Mouse (Mus musculus) megakaryocyte, embryonic 14.5 days (primary cell): ENCODE results near the gene Slc6a20b. TPM values are rescaled to one million over a fixed set of nuclear protein-coding genes. Genes with fewer than 3 reads are reported as not detected.

Source experiments
- H3K27me3 ChIP-seq: replicated peaks from 2 replicates; pipeline ENCODE3; 2012; ENCODE audit warnings: inconsistent platforms
- H3K36me3 ChIP-seq: replicated peaks from 2 replicates; pipeline ENCODE3; 2012; ENCODE audit warnings: low read length, inconsistent platforms, mixed read lengths
- H3K4me1 ChIP-seq: 2 replicates; pipeline ENCODE4 v1.6.1; 2012; ENCODE audit warnings: inconsistent platforms
- H3K4me3 ChIP-seq: replicated peaks from 2 replicates; pipeline ENCODE3; 2012; ENCODE audit warnings: moderate library complexity, mild to moderate bottlenecking, inconsistent platforms
- H3K9me3 ChIP-seq: 2 replicates; pipeline ENCODE4 v1.6.1; 2012; ENCODE audit warnings: inconsistent platforms
- FLI1 ChIP-seq: IDR thresholded peaks from 2 replicates; pipeline ENCODE4 v1.6.1; 2012; ENCODE audit warnings: low read length, inconsistent platforms, mixed read lengths
- GATA1 ChIP-seq: IDR thresholded peaks from 3 replicates; pipeline ENCODE4 v1.6.1; 2012; ENCODE audit warnings: mixed read lengths, low read length, inconsistent platforms, borderline replicate concordance
- polyA plus RNA-seq: library from polyadenylated mRNA; stranded (reverse); fragments of >175 nt; gene quantifications from 2 replicates; pipeline ENCODE4 v1.2.3, GENCODE M21; 2012; ENCODE audit warnings: low replicate concordance; ENCODE audit not compliant: insufficient read depth

The Slc6a20b gene
- polyA plus RNA-seq, 1 experiment = 1.2 TPM

GRCm38 (mm10) chr9:123638668-123639089, 6.3 kb upstream of the Slc6a20b start:
- TF ChIP-seq FLI1 (no peak), GATA1 (no peak)
- Histone ChIP-seq H3K27me3 (peaks cover 10% of the 10 kb centered on the region), H3K4me1 (peaks cover 10% of the 10 kb centered on the region), H3K4me3 (no peak overlapping the region), H3K36me3 (no peaks in the 10 kb centered on the region), H3K9me3 (peaks cover 4% of the 10 kb centered on the region; the same call in 1 of the 2 replicates)

DNA sequence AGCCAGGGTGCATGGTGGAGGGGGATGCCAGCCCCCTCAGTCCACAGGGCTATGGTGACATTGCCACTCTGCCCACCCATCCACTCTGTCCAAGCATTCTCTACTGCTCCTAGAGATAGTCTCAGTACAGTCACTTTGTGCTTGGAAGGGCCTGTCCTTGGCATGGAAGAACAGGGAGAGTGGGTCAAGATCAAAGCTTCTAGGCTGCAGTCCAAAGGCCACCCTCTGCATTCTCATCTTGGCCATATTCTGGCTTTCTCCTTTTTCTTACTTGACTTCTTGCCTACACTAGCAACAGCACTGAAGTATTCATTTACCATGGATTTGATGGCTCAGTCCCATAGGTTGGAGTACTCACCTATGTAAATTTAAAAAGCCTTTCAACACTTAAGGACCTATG, 5.9 kb upstream of the Slc6a20b start:
- no peak for TF ChIP-seq FLI1
- TF ChIP-seq GATA1 = no peak
- Histone ChIP-seq H3K27me3 (peaks cover 10% of the 10 kb centered on the region), H3K4me1 (peaks cover 10% of the 10 kb centered on the region), H3K9me3 (0 out of 2 replicates have a peak, but pooled peaks cover under 1% of the 10 kb centered on the region), H3K36me3 (no peaks in the 10 kb centered on the region), H3K4me3 (no peak overlapping the region)

DNA sequence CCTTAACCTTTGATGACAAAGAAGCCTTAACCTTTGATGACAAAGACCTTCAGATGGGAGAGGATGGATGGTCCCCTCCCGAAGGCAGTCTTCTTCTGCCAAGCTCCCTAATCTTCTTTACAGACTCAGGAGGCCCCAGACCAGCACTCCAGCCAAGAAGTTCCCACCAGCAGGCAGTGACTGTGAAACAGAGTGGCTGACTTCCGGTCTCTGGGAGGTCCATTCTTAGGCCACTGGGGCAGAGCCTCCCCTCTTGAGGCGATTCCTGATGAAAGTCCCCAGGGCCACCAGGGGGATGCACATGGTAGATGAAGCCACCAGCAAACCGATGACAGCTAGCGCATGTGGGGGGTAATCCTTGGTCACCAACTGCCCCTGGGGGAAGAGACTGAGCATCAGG, 4.4 kb upstream of the Slc6a20b start:
- no peaks in the 10 kb centered on the region for H3K9me3 ChIP-seq
- no peak overlapping the region for H3K4me3 ChIP-seq
- no peaks in the 10 kb centered on the region for H3K36me3 ChIP-seq
- peaks cover 10% of the 10 kb centered on the region for H3K4me1 ChIP-seq
- peaks cover 13% of the 10 kb centered on the region for H3K27me3 ChIP-seq
- TF ChIP-seq GATA1 (no peak), FLI1 (no peak)

DNA sequence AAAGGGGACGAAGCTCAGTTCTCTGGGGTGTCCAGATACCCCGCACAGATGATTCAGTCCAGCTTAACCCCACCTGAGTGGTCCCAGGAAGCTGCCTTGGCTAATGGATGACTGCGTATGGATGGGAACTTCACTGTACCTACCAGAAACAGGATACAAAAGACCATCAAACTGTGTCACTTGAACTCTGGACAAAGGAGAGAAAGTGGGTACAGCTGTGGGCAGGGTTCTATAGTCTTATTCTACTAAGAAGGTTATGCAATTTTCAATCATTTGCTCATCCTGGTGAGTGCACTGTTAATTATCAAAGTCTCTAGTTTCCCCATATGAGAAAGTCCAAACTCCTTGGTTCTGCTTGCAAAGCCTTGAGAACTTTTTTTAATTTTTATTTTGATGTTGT, 628 bp upstream of the Slc6a20b start:
- H3K4me1 ChIP-seq = peaks cover 10% of the 10 kb centered on the region
- peaks cover 24% of the 10 kb centered on the region for H3K27me3 ChIP-seq
- no peaks in the 10 kb centered on the region for H3K36me3 ChIP-seq
- H3K9me3 ChIP-seq = no peaks in the 10 kb centered on the region
- TF ChIP-seq FLI1 (no peak), GATA1 (no peak)
- H3K4me3 ChIP-seq = no peak overlapping the region

GRCm38 (mm10) chr9:123631666-123632065, 699 bp downstream of the Slc6a20b start:
- Histone ChIP-seq H3K9me3 (no peaks in the 10 kb centered on the region), H3K4me1 (peaks cover 10% of the 10 kb centered on the region), H3K36me3 (no peaks in the 10 kb centered on the region), H3K27me3 (peaks cover 22% of the 10 kb centered on the region), H3K4me3 (no peak overlapping the region)
- no peak for TF ChIP-seq GATA1
- no peak for TF ChIP-seq FLI1

DNA sequence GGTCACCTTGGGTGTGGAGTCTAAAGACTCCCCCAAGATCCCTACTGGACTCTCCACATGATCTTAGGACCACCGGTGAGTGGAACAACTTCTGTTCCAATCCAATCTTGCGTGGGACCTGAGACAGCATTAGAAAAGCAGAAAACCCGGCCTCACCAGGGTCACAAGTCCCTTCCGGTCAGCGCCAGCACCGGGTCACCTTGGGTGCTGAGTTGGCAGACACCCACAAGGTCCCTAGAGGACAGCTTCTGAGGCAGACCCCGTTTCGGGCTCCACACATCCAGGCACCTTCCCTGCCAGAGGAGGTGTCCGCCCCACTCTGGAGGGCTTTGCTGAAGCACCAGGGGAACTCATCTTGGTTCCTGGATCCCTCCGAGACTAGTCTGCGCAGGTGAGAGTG, 6.5 kb downstream of the Slc6a20b start:
- Histone ChIP-seq H3K4me1 (peaks cover 6% of the 10 kb centered on the region), H3K4me3 (no peak overlapping the region), H3K27me3 (peaks cover 11% of the 10 kb centered on the region), H3K9me3 (no peaks in the 10 kb centered on the region), H3K36me3 (no peaks in the 10 kb centered on the region)
- no peak for TF ChIP-seq GATA1
- no peak for TF ChIP-seq FLI1

DNA sequence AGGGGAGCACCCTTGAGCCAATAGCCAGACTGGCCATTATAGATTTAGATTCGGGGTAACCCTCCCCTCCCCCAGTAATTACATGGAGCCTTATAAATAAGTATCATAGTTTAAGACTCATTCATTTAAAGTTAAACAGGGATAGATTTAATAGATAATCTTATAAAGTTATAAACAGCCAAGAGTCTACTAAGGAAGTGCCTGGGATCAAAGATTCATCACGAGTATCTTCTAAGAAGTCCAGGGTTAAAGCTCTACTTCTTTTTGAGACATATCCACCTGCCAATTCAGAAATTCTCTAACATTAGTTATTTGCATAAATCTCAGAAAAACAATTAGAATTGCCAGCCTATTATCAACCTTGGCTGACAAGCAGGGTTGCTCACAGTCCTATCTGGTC, 7.6 kb downstream of the Slc6a20b start:
- Histone ChIP-seq H3K9me3 (no peaks in the 10 kb centered on the region), H3K27me3 (peaks cover 8% of the 10 kb centered on the region), H3K4me1 (no peaks in the 10 kb centered on the region), H3K36me3 (no peaks in the 10 kb centered on the region), H3K4me3 (no peak overlapping the region)
- no peak for TF ChIP-seq GATA1
- no peak for TF ChIP-seq FLI1

DNA sequence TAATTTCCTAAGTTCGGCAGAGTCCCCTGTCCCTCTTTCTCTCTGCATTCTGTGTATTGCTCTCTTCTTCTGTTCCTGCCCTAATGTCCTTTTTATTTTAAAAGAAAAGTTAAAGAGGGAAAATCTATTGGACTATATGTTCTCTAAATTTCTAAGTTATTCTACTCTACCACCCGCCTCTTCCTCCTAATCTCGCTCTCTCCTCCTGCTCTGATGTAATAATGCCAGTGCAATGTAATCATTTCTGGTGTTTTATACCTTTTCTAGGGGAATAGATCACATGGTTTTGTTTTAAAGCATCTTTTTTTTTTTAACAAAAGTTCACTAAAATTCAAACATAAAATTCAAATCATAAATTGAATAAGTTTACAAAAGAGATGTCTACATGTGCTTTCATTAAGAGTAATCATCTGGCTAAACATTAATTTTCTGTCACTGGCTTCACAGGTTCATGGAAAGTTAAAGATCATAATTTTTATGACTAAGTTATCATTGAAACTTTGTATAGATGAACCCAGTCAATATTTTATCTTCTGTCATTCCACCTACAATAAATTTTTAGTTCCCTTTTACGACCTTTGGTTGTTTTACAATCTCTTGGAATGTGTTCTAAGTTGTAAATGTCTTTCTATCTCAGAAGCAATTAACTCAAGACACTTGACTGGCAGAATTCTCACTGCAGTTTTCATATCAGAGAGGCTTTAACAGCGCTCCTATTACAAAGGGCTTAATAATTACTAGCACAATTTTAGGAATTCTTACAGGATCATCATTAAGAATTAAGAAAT, 11.9 kb downstream of the Slc6a20b start:
- Histone ChIP-seq H3K36me3 (no peaks in the 10 kb centered on the region), H3K4me1 (no peaks in the 10 kb centered on the region), H3K4me3 (no peak overlapping the region), H3K9me3 (no peaks in the 10 kb centered on the region), H3K27me3 (no peaks in the 10 kb centered on the region)
- TF ChIP-seq FLI1 = no peak
- TF ChIP-seq GATA1 = no peak

DNA sequence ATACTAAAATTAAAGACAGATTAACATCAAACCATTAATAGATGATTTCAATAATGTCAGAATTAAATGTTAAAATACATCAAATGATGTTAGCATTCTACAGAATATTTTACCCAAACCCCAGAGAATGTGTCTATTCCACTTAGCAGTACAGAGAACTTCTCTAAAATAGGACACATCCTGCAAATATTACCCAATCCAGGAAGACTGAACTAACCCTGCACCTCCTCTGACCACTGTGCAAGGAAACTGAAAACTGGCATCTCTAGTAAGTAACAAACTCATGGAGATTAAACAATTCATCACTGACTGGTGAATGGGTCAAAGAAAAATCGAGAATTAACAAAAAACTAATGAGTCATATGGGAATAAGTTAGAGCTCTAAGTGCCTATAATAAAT, 30.8 kb downstream of the Slc6a20b start:
- no peak for TF ChIP-seq FLI1
- TF ChIP-seq GATA1 = no peak
- Histone ChIP-seq H3K4me3 (no peak overlapping the region), H3K27me3 (no peaks in the 10 kb centered on the region)

DNA sequence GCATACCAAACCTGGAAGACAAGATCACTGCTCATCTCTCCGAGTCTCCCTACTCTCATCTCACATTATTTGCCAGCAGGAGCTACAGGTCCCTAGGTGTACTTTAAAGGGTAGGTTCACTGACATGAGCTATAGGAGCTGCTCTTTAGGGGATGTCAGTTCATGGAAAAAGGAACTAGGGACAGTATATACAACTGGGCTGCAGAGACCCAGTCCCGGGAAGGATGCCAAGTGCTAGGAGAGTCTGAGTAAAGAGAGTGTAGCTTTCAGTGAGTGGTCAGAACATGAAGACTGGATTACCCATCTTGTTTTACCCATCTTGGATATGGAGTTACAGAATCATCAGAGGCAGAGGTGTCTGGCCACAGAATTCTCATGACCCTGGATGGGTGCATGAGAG, 35.0 kb downstream of the Slc6a20b start:
- Histone ChIP-seq H3K36me3 (peaks cover 44% of the 10 kb centered on the region), H3K27me3 (no peaks in the 10 kb centered on the region), H3K4me1 (peaks cover 27% of the 10 kb centered on the region), H3K9me3 (no peaks in the 10 kb centered on the region), H3K4me3 (no peak overlapping the region)
- TF ChIP-seq FLI1 = no peak
- no peak for TF ChIP-seq GATA1

More for the DNA sequence above, 30.8 kb downstream of the Slc6a20b start:
- no peaks in the 10 kb centered on the region for H3K9me3 ChIP-seq
- H3K36me3 ChIP-seq = peaks cover 19% of the 10 kb centered on the region
- H3K4me1 ChIP-seq = peaks cover 7% of the 10 kb centered on the region; the same call in 1 of the 2 replicates

DNA sequence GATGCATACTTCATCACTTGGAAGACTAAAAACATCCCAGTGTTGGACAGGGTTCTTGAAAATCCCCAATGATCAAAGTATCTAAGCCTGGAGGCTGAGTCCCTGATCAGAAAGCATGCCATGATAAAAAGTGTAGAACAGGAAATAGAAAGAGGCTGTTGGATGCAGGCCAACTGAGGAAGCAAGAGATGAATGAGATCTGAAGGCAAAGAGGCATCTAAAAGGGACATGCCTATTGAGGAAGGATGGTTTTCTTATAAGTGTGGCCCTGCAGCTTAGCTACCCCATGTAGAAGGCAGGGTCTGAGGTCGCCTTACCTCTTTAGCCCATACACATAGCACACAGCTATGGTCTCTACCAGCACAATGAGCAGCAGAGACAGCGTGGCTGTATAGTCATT, 35.5 kb downstream of the Slc6a20b start:
- no peaks in the 10 kb centered on the region for H3K27me3 ChIP-seq
- H3K36me3 ChIP-seq = peaks cover 46% of the 10 kb centered on the region
- TF ChIP-seq FLI1 (no peak), GATA1 (no peak)
- H3K9me3 ChIP-seq = no peaks in the 10 kb centered on the region
- peaks cover 27% of the 10 kb centered on the region for H3K4me1 ChIP-seq
- no peak overlapping the region for H3K4me3 ChIP-seq
